Mouse (Mus musculus) embryonic facial prominence, embryonic 13.5 days (tissue): ENCODE results near the gene Cadm1. TPM values are rescaled to one million over a fixed set of nuclear protein-coding genes. Genes with fewer than 3 reads are reported as not detected.
A peak's percentile ranks its signal among the peaks of the same experiment; 100 is the strongest.

ENCODE experiments used
- ATAC-seq: fragments of 200-750 bp; cut with Nextera tagmentation; 2 replicates; pipeline ENCODE4 v1.8.0; 2017; ENCODE audit warnings: low read depth; ENCODE audit not compliant: insufficient number of reproducible peaks, insufficient read depth, low FRiP score, low TSS enrichment
- H3K27ac ChIP-seq: fragments of 300-500 bp; sonication (generic); 2 replicates; pipeline ENCODE4 v1.5.1; 2015; ENCODE audit warnings: moderate library complexity, mild to moderate bottlenecking, inconsistent platforms
- H3K27me3 ChIP-seq: fragments of 300-500 bp; sonication (generic); 2 replicates; pipeline ENCODE4 v1.6.1; 2015; ENCODE audit warnings: mild to moderate bottlenecking, inconsistent platforms
- H3K36me3 ChIP-seq: fragments of 300-500 bp; sonication (generic); 2 replicates; pipeline ENCODE4 v1.6.1; 2015; ENCODE audit warnings: mild to moderate bottlenecking, inconsistent platforms
- H3K4me1 ChIP-seq: fragments of 300-500 bp; sonication (generic); 2 replicates; pipeline ENCODE4 v1.6.1; 2015; ENCODE audit warnings: inconsistent platforms
- H3K4me2 ChIP-seq: fragments of 300-500 bp; sonication (generic); 2 replicates; pipeline ENCODE4 v1.6.1; 2015; ENCODE audit warnings: moderate library complexity, mild to moderate bottlenecking, inconsistent platforms
- H3K4me3 ChIP-seq: fragments of 300-500 bp; sonication (generic); 2 replicates; pipeline ENCODE4 v1.5.1; 2015; ENCODE audit warnings: mild to moderate bottlenecking, inconsistent platforms
- H3K9ac ChIP-seq: fragments of 300-500 bp; sonication (generic); 2 replicates; pipeline ENCODE4 v1.6.1; 2015; ENCODE audit warnings: mild to moderate bottlenecking, inconsistent platforms
- H3K9me3 ChIP-seq: fragments of 300-500 bp; sonication (generic); 2 replicates; pipeline ENCODE4 v1.6.1; 2016; ENCODE audit warnings: inconsistent platforms
- WGBS: fragments of 180-500 bp; shearing (Covaris S2); methylation state at CpG from one replicate; pipeline ENCODE4 v1.1.7; 2015; ENCODE audit warnings: mixed read lengths; 5-methylcytosine and 5-hydroxymethylcytosine counted together
- polyA plus RNA-seq: library from polyadenylated mRNA; unstranded; fragments of >200 nt; fragmentation: Nextera tagmentation; extraction: Ambion mirVana; gene quantifications from 2 replicates; pipeline ENCODE4 v1.2.1, GENCODE M21; 2015

The Cadm1 gene
- polyA plus RNA-seq, 1 experiment from 2014 or later = 53.0 TPM

GRCm38 (mm10) chr9:47825668-47826067 lies 295.7 kb downstream of the Cadm1 start:
- WGBS = 45% methylated on average over 4 of the region's 4 CpGs
- H3K4me2 ChIP-seq = no peak overlapping the region
- no peak overlapping the region for H3K4me3 ChIP-seq
- H3K36me3 ChIP-seq = no peaks in the 10 kb centered on the region
- H3K27me3 ChIP-seq = no peaks in the 10 kb centered on the region
- no peak for ATAC-seq
- no peaks in the 10 kb centered on the region for H3K9me3 ChIP-seq
- H3K27ac ChIP-seq = no peak overlapping the region
- no peak overlapping the region for H3K9ac ChIP-seq
- H3K4me1 ChIP-seq = peaks cover 36% of the 10 kb centered on the region

DNA sequence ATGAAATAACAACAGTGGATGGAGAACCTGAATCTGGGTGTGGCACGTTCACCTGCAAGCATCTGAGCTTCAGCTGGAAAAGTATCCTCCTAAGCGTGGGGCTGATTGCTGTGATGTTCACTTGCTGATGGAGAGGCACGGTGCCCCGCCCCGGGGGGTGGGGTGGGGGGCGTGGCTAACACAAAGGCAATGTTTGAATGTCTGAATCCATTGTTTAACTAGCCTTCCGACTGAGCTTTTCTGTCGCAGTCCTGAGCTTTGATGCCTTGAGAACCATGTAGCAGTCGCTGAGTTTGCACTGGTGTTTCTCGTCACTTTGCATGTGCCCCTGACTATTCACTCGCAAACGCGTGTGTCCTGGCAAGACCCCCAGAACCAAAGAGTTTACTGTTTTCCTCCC lies 298.8 kb downstream of the Cadm1 start:
- WGBS = 14% methylated on average over 13 of the region's 13 CpGs
- no peak for ATAC-seq
- no peak overlapping the region for H3K27ac ChIP-seq
- peak overlapping the region; percentile 49 for H3K4me2 ChIP-seq
- no peaks in the 10 kb centered on the region for H3K9me3 ChIP-seq
- H3K4me1 ChIP-seq = peaks cover 42% of the 10 kb centered on the region
- H3K27me3 ChIP-seq = no peaks in the 10 kb centered on the region
- H3K36me3 ChIP-seq = no peaks in the 10 kb centered on the region
- H3K9ac ChIP-seq = no peak overlapping the region; the same call in 1 of the 2 replicates
- H3K4me3 ChIP-seq = peak overlapping the region; percentile 27

DNA sequence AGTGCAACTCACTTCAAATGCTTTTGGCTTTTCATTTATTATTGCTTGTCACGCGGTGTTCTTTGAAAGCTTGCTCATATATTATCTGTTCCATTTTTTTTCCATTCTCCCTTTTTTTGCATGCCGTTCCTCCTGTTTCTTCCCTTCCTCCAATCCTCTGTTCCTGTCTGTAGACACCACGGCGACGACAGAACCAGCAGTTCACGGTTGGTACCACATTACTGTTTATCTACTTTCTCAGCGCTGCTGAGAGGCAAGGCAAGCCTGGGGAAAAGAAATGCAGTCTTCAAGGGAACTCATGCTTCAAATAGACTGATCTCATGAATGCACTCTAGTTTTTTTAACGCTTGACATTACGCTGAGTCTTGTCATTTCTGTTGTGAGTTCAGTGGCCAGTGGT lies 299.2 kb downstream of the Cadm1 start:
- no peak for ATAC-seq
- Histone ChIP-seq H3K4me1 (peaks cover 42% of the 10 kb centered on the region), H3K9me3 (no peaks in the 10 kb centered on the region), H3K9ac (no peak overlapping the region; the same call in 1 of the 2 replicates), H3K36me3 (no peaks in the 10 kb centered on the region), H3K27ac (no peak overlapping the region), H3K4me3 (peak overlapping the region; percentile 27), H3K27me3 (no peaks in the 10 kb centered on the region), H3K4me2 (peak overlapping the region; percentile 49)
- 46% methylated on average over 10 of the region's 10 CpGs for whole genome bisulfite sequencing

GRCm38 (mm10) chr9:47829846-47830245 lies 299.9 kb downstream of the Cadm1 start:
- no peaks in the 10 kb centered on the region for H3K27me3 ChIP-seq
- no peak overlapping the region for H3K9ac ChIP-seq
- H3K27ac ChIP-seq = no peak overlapping the region
- H3K4me3 ChIP-seq = no peak overlapping the region
- no peaks in the 10 kb centered on the region for H3K9me3 ChIP-seq
- no peak for ATAC-seq
- no peaks in the 10 kb centered on the region for H3K36me3 ChIP-seq
- 44% methylated on average over 4 of the region's 4 CpGs for whole genome bisulfite sequencing
- no peak overlapping the region for H3K4me2 ChIP-seq
- peaks cover 38% of the 10 kb centered on the region for H3K4me1 ChIP-seq

DNA sequence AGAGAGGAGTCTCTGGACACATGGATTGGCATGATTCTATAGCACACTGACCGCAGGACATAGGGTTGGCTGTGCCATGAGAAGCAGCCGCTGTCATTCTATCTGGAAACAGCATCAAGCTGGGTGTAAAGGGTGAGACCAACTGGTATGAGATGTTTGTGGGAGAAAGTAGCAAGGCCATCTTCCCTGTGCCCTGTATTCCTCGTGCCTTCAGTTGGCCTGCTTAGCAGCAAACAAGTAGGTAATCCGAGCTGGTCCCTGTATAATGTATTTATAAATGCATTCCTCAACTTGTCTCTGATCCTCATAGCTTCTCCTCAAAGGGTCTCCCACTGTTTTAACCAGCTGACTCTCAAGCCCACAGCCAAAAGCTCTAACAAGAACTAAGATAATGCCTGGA lies 301.4 kb downstream of the Cadm1 start:
- no peaks in the 10 kb centered on the region for H3K9me3 ChIP-seq
- 65% methylated on average over 4 of the region's 4 CpGs for WGBS
- ATAC-seq = no peak

GRCm38 (mm10) chr9:47838170-47838569 lies 308.2 kb downstream of the Cadm1 start:
- no peaks in the 10 kb centered on the region for H3K36me3 ChIP-seq
- no peaks in the 10 kb centered on the region for H3K9me3 ChIP-seq
- H3K4me3 ChIP-seq = no peak overlapping the region
- no peak for ATAC-seq
- H3K4me1 ChIP-seq = peaks cover 18% of the 10 kb centered on the region
- H3K4me2 ChIP-seq = no peak overlapping the region
- no peak overlapping the region for H3K27ac ChIP-seq
- 19% methylated on average over 8 of the region's 8 CpGs for WGBS
- H3K27me3 ChIP-seq = peaks cover 5% of the 10 kb centered on the region; the same call in 1 of the 2 replicates
- H3K9ac ChIP-seq = no peak overlapping the region

More for the DNA sequence above, 301.4 kb downstream of the Cadm1 start:
- Histone ChIP-seq H3K36me3 (no peaks in the 10 kb centered on the region), H3K4me1 (peaks cover 32% of the 10 kb centered on the region), H3K27ac (no peak overlapping the region), H3K27me3 (no peaks in the 10 kb centered on the region), H3K4me3 (no peak overlapping the region), H3K9ac (no peak overlapping the region), H3K4me2 (no peak overlapping the region)

GRCm38 (mm10) chr9:47838890-47839691 lies 309.1 kb downstream of the Cadm1 start:
- 22% methylated on average over 15 of the region's 15 CpGs for WGBS
- Histone ChIP-seq H3K27ac (peak overlapping the region; percentile 48; the same call in 1 of the 2 replicates), H3K27me3 (peaks cover 5% of the 10 kb centered on the region; the same call in 1 of the 2 replicates), H3K36me3 (no peaks in the 10 kb centered on the region), H3K9me3 (no peaks in the 10 kb centered on the region), H3K4me1 (peaks cover 18% of the 10 kb centered on the region), H3K4me3 (no peak overlapping the region), H3K4me2 (0 out of 2 replicates have a peak overlapping the region, but pooled peaks have one; percentile 7), H3K9ac (no peak overlapping the region)
- no peak for ATAC-seq

GRCm38 (mm10) chr9:47839692-47840025 lies 309.7 kb downstream of the Cadm1 start:
- Histone ChIP-seq H3K27me3 (peaks cover 5% of the 10 kb centered on the region; the same call in 1 of the 2 replicates), H3K4me1 (peaks cover 18% of the 10 kb centered on the region), H3K36me3 (no peaks in the 10 kb centered on the region; the same call in 1 of the 2 replicates), H3K4me2 (0 out of 2 replicates have a peak overlapping the region, but pooled peaks have one; percentile 7), H3K4me3 (no peak overlapping the region), H3K9me3 (no peaks in the 10 kb centered on the region), H3K27ac (peak overlapping the region; percentile 48; the same call in 1 of the 2 replicates), H3K9ac (no peak overlapping the region)
- ATAC-seq = no peak
- 61% methylated on average over 10 of the region's 10 CpGs for WGBS

- H3K27me3 ChIP-seq = peaks cover 9% of the 10 kb centered on the region; the same call in 1 of the 2 replicates
- H3K4me2 ChIP-seq = no peak overlapping the region
- no peak overlapping the region for H3K4me3 ChIP-seq
- 78% methylated on average over 6 of the region's 6 CpGs for WGBS
- no peaks in the 10 kb centered on the region for H3K9me3 ChIP-seq
- ATAC-seq = no peak
- H3K9ac ChIP-seq = no peak overlapping the region
- H3K36me3 ChIP-seq = no peaks in the 10 kb centered on the region; the same call in 1 of the 2 replicates
- H3K27ac ChIP-seq = no peak overlapping the region
- peaks cover 30% of the 10 kb centered on the region for H3K4me1 ChIP-seq
These were observed 313.4 kb downstream of the Cadm1 start for GRCm38 (mm10) chr9:47843328-47843727.

- Histone ChIP-seq H3K9ac (no peak overlapping the region), H3K36me3 (no peaks in the 10 kb centered on the region; the same call in 1 of the 2 replicates), H3K4me2 (no peak overlapping the region), H3K27me3 (0 out of 2 replicates have a peak, but pooled peaks cover 5% of the 10 kb centered on the region), H3K27ac (no peak overlapping the region), H3K4me3 (no peak overlapping the region), H3K9me3 (no peaks in the 10 kb centered on the region), H3K4me1 (peaks cover 18% of the 10 kb centered on the region)
- WGBS = 61% methylated on average over 10 of the region's 10 CpGs
- no peak for ATAC-seq
These were observed 316.3 kb downstream of the Cadm1 start for GRCm38 (mm10) chr9:47846275-47846674.

DNA sequence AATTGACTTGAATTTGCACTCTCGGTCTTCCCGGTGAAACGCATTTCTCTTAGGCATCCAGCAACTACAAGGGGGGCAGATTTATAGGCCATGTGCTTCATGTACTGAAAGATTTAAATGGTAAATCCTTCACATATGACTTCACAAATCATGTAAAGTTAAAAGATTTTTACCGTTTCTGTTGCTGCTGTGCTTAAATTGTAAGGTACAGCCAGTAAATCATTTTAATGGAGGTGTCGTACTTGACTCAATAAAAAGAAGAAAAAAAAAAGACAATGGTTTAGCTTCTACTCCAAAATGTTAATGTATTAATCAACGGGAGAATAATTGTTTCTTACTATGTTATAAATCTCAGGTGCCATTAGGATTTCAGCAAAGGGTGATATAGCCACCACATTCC lies 317.0 kb downstream of the Cadm1 start:
- H3K4me3 ChIP-seq = no peak overlapping the region
- H3K36me3 ChIP-seq = no peaks in the 10 kb centered on the region; the same call in 1 of the 2 replicates
- peaks cover 18% of the 10 kb centered on the region for H3K4me1 ChIP-seq
- no peak overlapping the region for H3K9ac ChIP-seq
- no peak for ATAC-seq
- no peak overlapping the region for H3K27ac ChIP-seq
- H3K4me2 ChIP-seq = no peak overlapping the region
- 0 out of 2 replicates have a peak, but pooled peaks cover 5% of the 10 kb centered on the region for H3K27me3 ChIP-seq
- 73% methylated on average over 6 of the region's 6 CpGs for WGBS
- H3K9me3 ChIP-seq = no peaks in the 10 kb centered on the region

DNA sequence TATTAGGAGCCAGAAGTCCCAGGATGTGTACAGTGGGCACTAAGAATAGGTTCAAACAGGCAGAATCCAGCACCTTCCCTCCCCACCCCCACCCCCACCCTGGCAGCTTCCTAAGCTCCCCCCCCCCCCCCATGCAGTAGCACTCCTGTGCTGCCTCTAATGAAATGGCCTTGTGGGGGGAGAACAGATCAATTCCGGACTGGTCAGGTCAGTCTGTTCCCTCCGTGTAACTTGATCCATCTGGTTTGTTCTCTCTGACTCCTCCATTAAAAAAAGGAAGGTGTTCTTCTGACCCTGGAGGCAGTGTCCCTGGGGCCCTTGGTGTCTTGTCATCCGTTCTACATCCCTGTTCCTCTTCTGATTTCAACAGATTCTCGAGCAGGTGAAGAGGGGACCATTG lies 317.8 kb downstream of the Cadm1 start:
- H3K36me3 ChIP-seq = no peaks in the 10 kb centered on the region; the same call in 1 of the 2 replicates
- peaks cover 18% of the 10 kb centered on the region for H3K4me1 ChIP-seq
- no peak for ATAC-seq
- H3K9me3 ChIP-seq = no peaks in the 10 kb centered on the region
- H3K4me3 ChIP-seq = no peak overlapping the region
- no peak overlapping the region for H3K27ac ChIP-seq
- no peak overlapping the region for H3K4me2 ChIP-seq
- 0 out of 2 replicates have a peak, but pooled peaks cover 5% of the 10 kb centered on the region for H3K27me3 ChIP-seq
- 11% methylated on average over 4 of the region's 4 CpGs for WGBS
- H3K9ac ChIP-seq = no peak overlapping the region
